Mouse (Mus musculus): ENCODE results near the gene Nfe2l2. TPM values are rescaled to one million over a fixed set of nuclear protein-coding genes. Genes with fewer than 3 reads are reported as not detected.
A peak's percentile ranks its signal among the peaks of the same experiment; 100 is the strongest.

Gene Nfe2l2
- polyA plus RNA-seq, 1 experiment from 2014 or later, result 73.9 TPM

DNA sequence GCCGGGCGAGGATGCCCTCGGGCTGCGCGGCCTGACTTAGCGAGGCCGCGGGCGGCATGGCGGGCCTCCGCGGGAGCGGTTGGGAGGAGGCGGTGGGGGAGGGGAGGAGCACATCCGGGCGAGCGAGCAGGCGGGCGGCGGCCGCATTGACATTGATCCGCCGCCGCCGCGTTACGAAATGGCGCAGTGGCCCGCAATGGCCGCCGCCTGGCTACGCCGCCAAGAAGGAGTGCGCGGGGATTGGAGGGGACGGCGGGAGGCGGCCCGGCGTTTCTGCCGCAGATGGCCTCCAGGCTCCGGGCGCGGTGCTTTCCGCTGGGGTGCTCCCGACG, 44.8 kb downstream of the Nfe2l2 start:
- H3K4me3 ChIP-seq (ENCODE audit: low read depth, low read length), result peak overlapping the region; percentile 99
- no peaks in the 10 kb centered on the region for H3K9me3 ChIP-seq (ENCODE audit: low read depth, low read length)
- peak overlapping the region; percentile 99 for H3K27ac ChIP-seq (ENCODE audit: low read depth)
- DNase-seq (peak; percentile 89), ATAC-seq (ENCODE audit: insufficient read depth) (peak; percentile 65)
- peak overlapping the region; percentile 100 for H3K9ac ChIP-seq
- peaks cover 36% of the 10 kb centered on the region for H3K36me3 ChIP-seq (ENCODE audit: insufficient read depth)
- no peaks in the 10 kb centered on the region for H3K27me3 ChIP-seq (ENCODE audit: insufficient read depth, low read length)
- WGBS, result 0% methylated on average over 45 of the region's 47 CpGs
- TF ChIP-seq CTCF (IDR thresholded peaks at IDR 0.05; ENCODE audit: low read depth), result no peak
- peaks cover 8% of the 10 kb centered on the region; the same call in 1 of the 2 replicates for H3K4me1 ChIP-seq (ENCODE audit: insufficient read depth)
- H3K4me2 ChIP-seq, result peak overlapping the region; percentile 70

DNA sequence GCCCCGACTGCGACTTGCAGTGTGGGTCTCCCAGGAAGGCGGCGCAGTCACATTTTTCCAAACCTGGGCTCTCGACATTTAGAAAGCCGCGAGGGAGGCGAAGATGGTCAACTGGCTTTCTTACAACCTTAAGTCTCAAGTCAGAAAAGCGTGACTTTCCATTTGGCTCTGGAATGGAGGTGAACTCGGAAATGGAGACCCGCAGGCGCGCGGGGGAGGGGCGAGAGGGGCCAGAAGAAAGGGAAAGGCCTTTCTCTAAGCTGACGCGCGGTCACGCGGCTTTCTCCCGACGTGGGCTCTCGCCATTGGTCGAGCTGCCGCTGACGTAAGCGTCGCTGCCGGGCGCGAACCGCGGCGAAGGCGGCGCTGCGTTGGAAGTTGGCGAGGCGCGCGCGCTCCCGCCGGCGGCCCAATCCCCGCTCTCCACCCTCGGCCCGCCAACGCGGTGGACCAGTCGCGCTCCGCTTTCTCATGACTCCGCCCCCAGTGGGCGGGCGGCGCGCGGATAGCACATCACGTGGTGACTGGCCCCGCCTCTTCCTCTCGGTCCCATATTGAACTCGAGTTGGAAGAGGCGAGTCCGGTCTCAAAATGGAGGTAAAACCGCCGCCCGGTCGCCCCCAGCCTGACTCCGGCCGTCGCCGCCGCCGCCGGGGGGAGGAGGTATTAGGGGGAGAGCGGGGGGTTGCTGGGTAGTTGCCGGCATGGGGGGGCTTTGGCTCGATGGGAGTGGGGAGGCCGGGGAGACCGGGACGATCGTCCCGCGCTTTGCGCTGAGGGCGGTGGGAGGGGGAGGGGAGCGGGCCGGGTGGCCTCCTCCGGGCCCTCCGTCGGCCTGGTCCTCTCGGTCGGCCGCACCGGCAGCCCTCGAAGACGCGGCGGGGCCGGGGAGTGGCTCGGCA, 45.5 kb downstream of the Nfe2l2 start, which contains the start of gene Hnrnpa3:
Hnrnpa3 (plus strand) TSS at position 535 of the 902 bp plus-strand sequence.
- WGBS, result 1% methylated on average over 97 of the region's 102 CpGs
- peak; percentile 94 for ATAC-seq (ENCODE audit: insufficient read depth)

DNA sequence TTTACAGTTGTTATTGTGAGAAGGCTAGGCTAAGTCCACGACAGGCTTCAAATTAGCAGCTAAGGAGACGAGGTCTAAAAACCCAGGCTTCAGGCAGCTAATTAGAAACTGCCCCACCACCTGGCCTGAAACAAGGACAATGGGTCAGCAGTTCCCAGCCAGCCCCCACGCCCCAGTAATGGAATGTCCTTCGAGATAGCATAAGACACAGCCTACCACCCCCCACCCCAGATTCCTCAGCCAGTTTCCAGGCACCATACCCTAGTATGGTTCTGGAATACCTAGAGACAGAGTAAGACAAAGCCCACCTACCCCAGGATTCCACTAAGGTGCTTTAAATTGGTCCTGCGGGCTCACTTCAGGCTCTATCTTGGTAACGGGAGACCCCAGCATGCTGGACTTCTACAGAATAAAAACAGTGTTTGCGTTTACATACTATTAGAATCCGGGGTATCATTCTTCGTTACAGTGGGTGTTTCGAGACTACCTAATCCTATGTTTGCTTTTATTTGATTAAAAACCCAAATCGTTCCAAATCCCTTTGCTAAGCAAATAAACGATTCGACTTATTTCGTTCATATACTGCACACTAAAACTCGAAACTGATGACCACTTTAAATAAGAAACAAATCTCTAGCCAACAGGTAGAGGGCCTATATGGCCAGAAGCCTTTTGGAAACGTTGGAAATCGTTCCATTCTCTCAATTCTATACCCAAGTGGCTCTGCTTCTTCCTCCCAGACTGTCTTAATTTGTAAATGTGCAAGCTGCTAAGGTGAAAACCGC, 46.3 kb downstream of the Nfe2l2 start:
- ATAC-seq (ENCODE audit: insufficient read depth), result peak; percentile 21; the same call in 1 of the 2 replicates
- peaks cover 21% of the 10 kb centered on the region for H3K36me3 ChIP-seq (ENCODE audit: insufficient read depth)
- no peaks in the 10 kb centered on the region for H3K9me3 ChIP-seq (ENCODE audit: low read depth, low read length)
- H3K27me3 ChIP-seq (ENCODE audit: insufficient read depth, low read length), result no peaks in the 10 kb centered on the region
- TF ChIP-seq CTCF (IDR thresholded peaks at IDR 0.05; ENCODE audit: low read depth), result no peak
- 2% methylated on average over 18 of the region's 18 CpGs for WGBS
- H3K27ac ChIP-seq (ENCODE audit: low read depth), result peak overlapping the region; percentile 99
- peak overlapping the region; percentile 99 for H3K4me3 ChIP-seq (ENCODE audit: low read depth, low read length)
- DNase-seq, result peak; percentile 60
- peaks cover 8% of the 10 kb centered on the region; the same call in 1 of the 2 replicates for H3K4me1 ChIP-seq (ENCODE audit: insufficient read depth)
- H3K9ac ChIP-seq, result peak overlapping the region; percentile 85
- H3K4me2 ChIP-seq, result peak overlapping the region; percentile 70

More for the DNA sequence above, 45.5 kb downstream of the Nfe2l2 start, which contains the start of gene Hnrnpa3:
- TF ChIP-seq CTCF (IDR thresholded peaks at IDR 0.05; ENCODE audit: low read depth), result peak; percentile 14; the same call in 1 of the 2 replicates
- peak within 1 kb of the TSS; percentile 70 for H3K4me2 ChIP-seq
- H3K27me3 ChIP-seq (ENCODE audit: insufficient read depth, low read length), result no peaks in the 10 kb centered on the region
- H3K27ac ChIP-seq (ENCODE audit: low read depth), result peak within 1 kb of the TSS; percentile 99
- H3K9me3 ChIP-seq (ENCODE audit: low read depth, low read length), result no peaks in the 10 kb centered on the region
- H3K4me3 ChIP-seq (ENCODE audit: low read depth, low read length), result peak within 1 kb of the TSS; percentile 99
- peaks cover 30% of the 10 kb centered on the region for H3K36me3 ChIP-seq (ENCODE audit: insufficient read depth)
- H3K4me1 ChIP-seq (ENCODE audit: insufficient read depth), result peaks cover 8% of the 10 kb centered on the region; the same call in 1 of the 2 replicates
- peak; percentile 100 for DNase-seq
- H3K9ac ChIP-seq, result peak within 1 kb of the TSS; percentile 100

DNA sequence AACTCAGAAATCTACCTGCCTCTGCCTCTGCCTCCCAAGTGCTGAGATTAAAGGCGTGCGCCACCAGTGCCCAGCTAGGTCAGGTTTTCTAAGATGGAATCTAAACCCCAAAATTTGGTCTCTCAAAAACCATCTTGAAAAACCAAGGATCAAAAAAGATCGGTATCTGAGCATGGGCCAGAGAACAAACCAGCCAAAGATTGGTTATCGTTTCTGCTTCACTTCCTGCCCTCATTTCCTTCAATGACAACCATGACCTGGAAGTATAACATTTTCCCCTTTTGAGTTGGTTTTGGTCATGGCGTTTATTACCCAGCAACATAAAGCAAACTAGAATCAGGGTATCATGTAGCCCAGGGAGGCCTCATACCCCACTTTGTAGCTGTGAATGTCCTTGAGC, 47.5 kb downstream of the Nfe2l2 start:
- H3K4me1 ChIP-seq (ENCODE audit: insufficient read depth), result peaks cover 8% of the 10 kb centered on the region; the same call in 1 of the 2 replicates
- H3K36me3 ChIP-seq (ENCODE audit: insufficient read depth), result peaks cover 11% of the 10 kb centered on the region
- no peak overlapping the region; the same call in 1 of the 2 replicates for H3K4me2 ChIP-seq
- 82% methylated on average over 5 of the region's 5 CpGs for WGBS
- no peaks in the 10 kb centered on the region for H3K9me3 ChIP-seq (ENCODE audit: low read depth, low read length)
- DNase-seq, result no peak
- no peak for TF ChIP-seq CTCF (IDR thresholded peaks at IDR 0.05; ENCODE audit: low read depth)
- H3K9ac ChIP-seq, result no peak overlapping the region
- H3K27me3 ChIP-seq (ENCODE audit: insufficient read depth, low read length), result no peaks in the 10 kb centered on the region
- ATAC-seq (ENCODE audit: insufficient read depth), result no peak
- H3K4me3 ChIP-seq (ENCODE audit: low read depth, low read length), result no peak overlapping the region
- peak overlapping the region; percentile 99 for H3K27ac ChIP-seq (ENCODE audit: low read depth)

DNA sequence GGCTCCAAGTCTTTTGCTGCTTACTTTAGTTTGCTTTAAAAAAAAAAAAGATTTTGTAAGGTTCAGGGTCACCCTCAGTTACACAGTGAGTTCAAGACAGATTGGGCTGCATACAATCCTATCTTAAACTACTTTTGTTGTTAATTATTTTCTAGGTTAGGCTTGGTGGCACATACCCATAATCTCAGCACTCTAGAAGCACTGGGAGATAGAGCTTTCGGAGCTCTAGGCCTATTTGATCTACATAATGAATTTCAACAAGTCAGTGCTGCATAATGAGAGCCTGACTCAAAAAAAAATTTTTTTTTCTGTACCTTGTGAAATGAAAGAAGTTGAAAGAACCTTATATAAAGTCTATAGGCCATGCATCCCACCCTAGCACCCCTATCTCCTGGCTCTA, 49.8 kb downstream of the Nfe2l2 start:
- H3K27me3 ChIP-seq (ENCODE audit: insufficient read depth, low read length), result no peaks in the 10 kb centered on the region
- H3K4me3 ChIP-seq (ENCODE audit: low read depth, low read length), result no peak overlapping the region
- peaks cover 8% of the 10 kb centered on the region; the same call in 1 of the 2 replicates for H3K4me1 ChIP-seq (ENCODE audit: insufficient read depth)
- H3K27ac ChIP-seq (ENCODE audit: low read depth), result no peak overlapping the region
- H3K9ac ChIP-seq, result no peak overlapping the region
- ATAC-seq (ENCODE audit: insufficient read depth), result no peak
- WGBS, result 85% methylated on average over 1 of the region's 1 CpGs
- no peaks in the 10 kb centered on the region for H3K9me3 ChIP-seq (ENCODE audit: low read depth, low read length)
- TF ChIP-seq CTCF (IDR thresholded peaks at IDR 0.05; ENCODE audit: low read depth), result no peak
- DNase-seq, result no peak
- no peaks in the 10 kb centered on the region for H3K36me3 ChIP-seq (ENCODE audit: insufficient read depth)
- H3K4me2 ChIP-seq, result no peak overlapping the region

DNA sequence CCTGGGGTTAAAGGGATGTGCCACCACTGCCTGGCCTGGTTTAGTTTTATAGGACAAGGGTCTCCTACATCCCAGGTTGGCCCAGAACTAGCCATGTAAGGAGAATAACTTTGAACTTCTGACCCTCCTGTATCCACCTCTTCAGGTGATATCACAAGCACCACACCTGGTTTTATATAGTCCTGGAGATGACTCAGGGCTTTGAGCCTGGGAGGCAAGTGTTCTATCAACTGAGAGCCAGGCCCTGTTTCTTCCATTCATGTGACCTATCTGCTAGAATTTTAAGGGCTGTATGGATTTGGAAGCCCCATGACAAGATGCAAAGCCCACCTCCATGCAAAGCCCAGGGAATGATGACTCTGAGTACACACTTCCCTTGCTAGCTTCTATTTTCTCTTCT, 51.3 kb downstream of the Nfe2l2 start:
- H3K4me3 ChIP-seq (ENCODE audit: low read depth, low read length), result no peak overlapping the region
- H3K27ac ChIP-seq (ENCODE audit: low read depth), result no peak overlapping the region
- peaks cover 8% of the 10 kb centered on the region; the same call in 1 of the 2 replicates for H3K4me1 ChIP-seq (ENCODE audit: insufficient read depth)
- H3K9me3 ChIP-seq (ENCODE audit: low read depth, low read length), result no peaks in the 10 kb centered on the region
- ATAC-seq (ENCODE audit: insufficient read depth) (no peak), DNase-seq (no peak)
- no peaks in the 10 kb centered on the region for H3K27me3 ChIP-seq (ENCODE audit: insufficient read depth, low read length)
- H3K36me3 ChIP-seq (ENCODE audit: insufficient read depth), result no peaks in the 10 kb centered on the region
- H3K4me2 ChIP-seq, result no peak overlapping the region
- no peak for TF ChIP-seq CTCF (IDR thresholded peaks at IDR 0.05; ENCODE audit: low read depth)
- no peak overlapping the region for H3K9ac ChIP-seq

All from lung, embryonic 14.5 days (tissue).